10 mouse cellular contexts compared by ENCODE assay signal in the genomic region with DNA sequence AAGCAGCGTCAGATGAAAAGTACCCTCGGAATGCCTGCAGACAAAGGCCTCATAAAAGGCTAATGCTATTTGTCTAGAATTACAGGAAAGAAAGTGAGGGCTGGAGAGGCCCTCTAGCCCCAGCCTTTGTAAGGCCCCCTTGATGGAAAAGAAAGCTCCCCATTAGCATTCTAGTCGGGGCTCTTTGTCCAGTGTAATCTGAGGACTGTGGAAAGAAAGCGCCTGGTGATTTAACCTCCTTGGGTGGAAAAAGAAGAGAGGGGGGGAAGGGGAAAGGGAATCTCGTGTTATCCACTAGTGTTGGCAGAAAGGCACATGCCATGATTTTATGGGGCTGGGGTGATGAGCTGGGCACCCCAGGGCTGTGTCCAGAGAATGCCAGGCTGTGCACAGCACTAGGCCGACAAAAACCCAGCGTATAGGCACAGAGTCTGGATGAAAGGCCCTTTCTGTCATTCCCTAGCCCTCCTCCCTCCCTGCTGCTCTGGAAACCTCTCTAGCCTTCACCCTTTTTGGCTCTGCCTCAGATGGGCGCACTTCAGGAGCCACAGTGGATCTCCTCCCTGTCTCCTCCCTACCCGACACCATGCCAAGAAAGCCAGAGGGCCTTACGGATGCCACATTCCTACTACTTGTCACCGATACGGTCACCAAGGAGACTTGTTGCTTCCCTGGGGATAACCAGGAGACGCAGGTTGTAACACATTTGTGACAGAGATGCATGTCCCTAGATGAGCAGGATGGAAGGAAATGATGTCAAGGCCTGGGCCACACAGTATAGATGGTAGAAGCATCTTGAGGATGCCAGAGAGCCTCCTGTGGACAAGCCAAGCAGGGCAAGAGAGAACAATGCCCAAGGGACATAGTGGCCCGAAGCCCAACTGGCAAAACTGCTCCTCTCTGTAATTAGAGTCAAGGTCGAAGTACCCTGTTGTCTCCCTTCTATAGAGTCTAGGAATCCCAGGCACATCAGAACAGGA.
A peak's percentile ranks its signal among the peaks of the same experiment; 100 is the strongest.
DNase-seq lines count a peak whose midpoint lies in the region; ATAC-seq and TF ChIP-seq lines count a peak whose summit lies in the region.
"Had no signal": no experiment of that assay in that cellular context is flagged by ENCODE, and none has a peak within 500 bp of the region (broad histone marks: within the 10 kb centered on the region; RNA-seq: fewer than 3 reads in every experiment).

No protein-coding gene starts in this region.

- no peak for TF ChIP-seq POLR2A in ES-Bruce4 (IDR thresholded peaks at IDR 0.05; ENCODE audit: insufficient read depth, low read length)

- DNase-seq in heart, adult 8-10 months (ENCODE audit: low spot score) = no peak
- peak; percentile 84 for DNase-seq in embryo, embryonic 11 days
- DNase-seq in retina, postnatal 1 day = peak; percentile 72
- DNase-seq in ovary, postnatal 14 days (ENCODE audit: low spot score) = no peak
- DNase-seq in gastrocnemius, postnatal 14 days = no peak

- no peaks in the 10 kb centered on the region for H3K27me3 ChIP-seq in heart, embryonic 11.5 days (ENCODE audit: control insufficient read depth, insufficient read depth, low read length)
- no peaks in the 10 kb centered on the region for H3K27me3 ChIP-seq in ES-Bruce4 (ENCODE audit: control insufficient read depth, insufficient read depth, low read length, poor library complexity, severe bottlenecking)
- no peaks in the 10 kb centered on the region for H3K27me3 ChIP-seq in intestine, embryonic 15.5 days (replicated peaks)
- H3K27me3 ChIP-seq: CH12.LX had no signal

- no peak for TF ChIP-seq CTCF in ES-Bruce4 (IDR thresholded peaks at IDR 0.05; ENCODE audit: low read depth, low read length)

- H3K4me1 ChIP-seq in heart, embryonic 11.5 days (ENCODE audit: control insufficient read depth, insufficient read depth, low read length) = peaks cover 19% of the 10 kb centered on the region
- H3K4me1 ChIP-seq in ES-Bruce4 (ENCODE audit: control insufficient read depth, insufficient read depth, low read length) = peaks cover 20% of the 10 kb centered on the region
- H3K4me1 ChIP-seq in intestine, embryonic 15.5 days (replicated peaks) = peaks cover 9% of the 10 kb centered on the region

- no peaks in the 10 kb centered on the region for H3K9me3 ChIP-seq in heart, embryonic 11.5 days (replicated peaks; ENCODE audit: control insufficient read depth, low read length)
- no peaks in the 10 kb centered on the region for H3K9me3 ChIP-seq in ES-Bruce4 (replicated peaks; ENCODE audit: control insufficient read depth, insufficient read depth, low read length, poor library complexity, severe bottlenecking)
- no peaks in the 10 kb centered on the region for H3K9me3 ChIP-seq in intestine, embryonic 15.5 days

- 0 out of 2 replicates have a peak, but pooled peaks have one; percentile 5 for TF ChIP-seq EP300 in ES-Bruce4 (IDR thresholded peaks at IDR 0.05; ENCODE audit: insufficient read depth, low read depth, low read length)

- H3K9ac ChIP-seq in heart, embryonic 11.5 days (ENCODE audit: low read depth, low read length) = peak overlapping the region; percentile 43; the same call in 1 of the 2 replicates
- H3K9ac ChIP-seq in ES-Bruce4 (ENCODE audit: low read depth, poor library complexity, severe bottlenecking) = no peak overlapping the region
- no peak overlapping the region for H3K9ac ChIP-seq in intestine, embryonic 15.5 days

- no peak for ATAC-seq in heart, embryonic 11.5 days (replicated peaks; ENCODE audit: insufficient number of reproducible peaks, low FRiP score, low TSS enrichment)
- peak; percentile 41; the same call in 1 of the 2 replicates for ATAC-seq in intestine, embryonic 15.5 days

- H3K36me3 ChIP-seq in heart, embryonic 11.5 days (ENCODE audit: control insufficient read depth, insufficient read depth, low read length) = no peaks in the 10 kb centered on the region
- H3K36me3 ChIP-seq in ES-Bruce4 (ENCODE audit: control insufficient read depth, insufficient read depth, low read length, poor library complexity, severe bottlenecking) = no peaks in the 10 kb centered on the region
- H3K36me3 ChIP-seq in intestine, embryonic 15.5 days = no peaks in the 10 kb centered on the region

- 59% methylated on average over 15 of the region's 15 CpGs for WGBS in heart, embryonic 11.5 days (ENCODE audit: insufficient replicate concordance)
- WGBS in intestine, embryonic 15.5 days = 65% methylated on average over 15 of the region's 15 CpGs

- H3K27ac ChIP-seq in heart, embryonic 11.5 days (ENCODE audit: low read depth, low read length) = peak overlapping the region; percentile 46
- H3K27ac ChIP-seq in ES-Bruce4 (ENCODE audit: insufficient read depth, low read length) = peak overlapping the region; percentile 86
- no peak overlapping the region for H3K27ac ChIP-seq in intestine, embryonic 15.5 days
- H3K27ac ChIP-seq: macrophage had no signal

- H3K4me2 ChIP-seq in heart, embryonic 11.5 days = no peak overlapping the region; the same call in 1 of the 2 replicates
- no peak overlapping the region for H3K4me2 ChIP-seq in intestine, embryonic 15.5 days (replicated peaks)

- no peak overlapping the region for H3K4me3 ChIP-seq in heart, embryonic 11.5 days (ENCODE audit: low read depth, low read length)
- 0 out of 2 replicates have a peak overlapping the region, but pooled peaks have one; percentile 6 for H3K4me3 ChIP-seq in ES-Bruce4 (ENCODE audit: low read depth, low read length)
- no peak overlapping the region for H3K4me3 ChIP-seq in intestine, embryonic 15.5 days (replicated peaks)

- intact Hi-C loops in gastrocnemius, postnatal 14 days (cut with DNase I; ENCODE audit: low total_unique reads) = no loop called here

Comparison
In these comparisons a context has a peak if more than half of its experiments do, and no peak if none do; other contexts are left out.
1. DNase-seq: peak in embryo, embryonic 11 days (single experiment) and retina, postnatal 1 day (single experiment); none in heart, adult 8-10 months (single experiment), ovary, postnatal 14 days (single experiment) and gastrocnemius, postnatal 14 days (single experiment).